Mouse (Mus musculus) liver, postnatal 0 days (tissue): ENCODE data around the gene Prpf8.

Source experiments
- CTCF ChIP-seq: sonication (generic); IDR thresholded peaks from 2 replicates; pipeline ENCODE4 v1.5.1; 2016; ENCODE audit warnings: antibody characterized with exemption, low read depth
- EP300 ChIP-seq: IDR thresholded peaks from 2 replicates; pipeline ENCODE4 v1.6.1; 2016; ENCODE audit warnings: antibody characterized with exemption, low read depth, mild to moderate bottlenecking

GRCm38 (mm10) chr11:75458169-75458568 lies 28.4 kb upstream of the Prpf8 start:
- TF ChIP-seq CTCF (peak; percentile 92), EP300 (no peak)
